Mouse (Mus musculus): ENCODE results near the gene Fyb.

The Fyb gene

GRCm38 (mm10) chr15:6598626-6599025 lies 76.0 kb downstream of the Fyb start:
- no peak for DNase-seq (ENCODE audit: low spot score in 2 of 2)

- DNase-seq (ENCODE audit: low spot score in 2 of 2), result no peak
Measured at GRCm38 (mm10) chr15:6600314-6600713, 77.7 kb downstream of the Fyb start.

- DNase-seq (ENCODE audit: low spot score in 2 of 2), result no peak
Measured at GRCm38 (mm10) chr15:6601330-6601729, 78.7 kb downstream of the Fyb start.

GRCm38 (mm10) chr15:6602003-6602402 lies 79.3 kb downstream of the Fyb start:
- DNase-seq (ENCODE audit: low spot score in 2 of 2), result no peak

- no peak for DNase-seq (ENCODE audit: low spot score in 2 of 2)
Measured at GRCm38 (mm10) chr15:6610703-6611102, 88.0 kb downstream of the Fyb start.

- DNase-seq (ENCODE audit: low spot score in 2 of 2), result no peak
Measured at GRCm38 (mm10) chr15:6612835-6613234, 90.2 kb downstream of the Fyb start.

GRCm38 (mm10) chr15:6616382-6617149 lies 93.9 kb downstream of the Fyb start:
- no peak for DNase-seq (ENCODE audit: low spot score in 2 of 2)

GRCm38 (mm10) chr15:6619558-6620316 lies 97.1 kb downstream of the Fyb start:
- DNase-seq (ENCODE audit: low spot score in 2 of 2), result no peak

- peak; percentile 72 to 89 for DNase-seq (ENCODE audit: low spot score in 2 of 2)
Measured at GRCm38 (mm10) chr15:6622512-6622911, 99.9 kb downstream of the Fyb start.

GRCm38 (mm10) chr15:6623529-6624228 lies 101.0 kb downstream of the Fyb start:
- no peak for DNase-seq (ENCODE audit: low spot score in 2 of 2)

GRCm38 (mm10) chr15:6624365-6625182 lies 101.9 kb downstream of the Fyb start:
- DNase-seq (ENCODE audit: low spot score in 2 of 2), result peak in 1 of 2 experiments; percentile 42

- DNase-seq (ENCODE audit: low spot score in 2 of 2), result peak; percentile 13 to 52
Measured at GRCm38 (mm10) chr15:6625607-6626033, 103.0 kb downstream of the Fyb start.

GRCm38 (mm10) chr15:6626123-6626522 lies 103.5 kb downstream of the Fyb start:
- no peak for DNase-seq (ENCODE audit: low spot score in 2 of 2)

- no peak for DNase-seq (ENCODE audit: low spot score in 2 of 2)
Measured at GRCm38 (mm10) chr15:6628431-6629077, 105.9 kb downstream of the Fyb start.

GRCm38 (mm10) chr15:6629174-6629573 lies 106.5 kb downstream of the Fyb start:
- no peak for DNase-seq (ENCODE audit: low spot score in 2 of 2)

GRCm38 (mm10) chr15:6635405-6635804 lies 112.8 kb downstream of the Fyb start:
- DNase-seq (ENCODE audit: low spot score in 2 of 2), result no peak

GRCm38 (mm10) chr15:6642223-6642622 lies 119.6 kb downstream of the Fyb start:
- no peak for DNase-seq (ENCODE audit: low spot score in 2 of 2)

GRCm38 (mm10) chr15:6645498-6645897 lies 122.8 kb downstream of the Fyb start:
- no peak for DNase-seq (ENCODE audit: low spot score in 2 of 2)

GRCm38 (mm10) chr15:6647066-6647465 lies 124.4 kb downstream of the Fyb start:
- no peak for DNase-seq (ENCODE audit: low spot score in 2 of 2)

- DNase-seq (ENCODE audit: low spot score in 2 of 2), result no peak
Measured at GRCm38 (mm10) chr15:6648757-6649403, 126.2 kb downstream of the Fyb start.
